Mouse (Mus musculus) heart, adult 2 months (tissue): Measurements from ENCODE around the gene Ahcy.

Experiments used
- CTCF ChIP-seq: fragments of 200-600 bp; IDR thresholded peaks from 2 replicates; pipeline ENCODE4 v1.8.1; 2022; ENCODE audit warnings: antibody characterized with exemption, mild to moderate bottlenecking, moderate library complexity
- EP300 ChIP-seq: fragments of 200-500 bp; IDR thresholded peaks from 2 replicates; pipeline ENCODE4 v1.6.1; 2011; ENCODE audit warnings: low read depth, low read length, control low read depth; ENCODE audit not compliant: insufficient read depth
- POLR2A ChIP-seq: fragments of 200-500 bp; IDR thresholded peaks from 2 replicates; pipeline ENCODE4 v1.6.1; 2011; ENCODE audit warnings: mild to moderate bottlenecking, low read depth, low read length, control low read depth; ENCODE audit not compliant: insufficient read depth

GRCm38 (mm10) chr2:155080179-155080530, 5.9 kb upstream of the Ahcy start:
- no peak for TF ChIP-seq EP300
- TF ChIP-seq POLR2A = no peak
- no peak for TF ChIP-seq CTCF
